Mouse (Mus musculus) MEL (cell line): ENCODE results near the gene Serpinb12. TPM values are rescaled to one million over a fixed set of nuclear protein-coding genes. Genes with fewer than 3 reads are reported as not detected.
A peak's percentile ranks its signal among the peaks of the same experiment; 100 is the strongest.

ENCODE experiments used
- DNase-seq: peaks from one replicate; pipeline ENCODE4 v3.0.0; 2011; ENCODE audit warnings: low read depth, low spot score
- H3K27ac ChIP-seq: 2 replicates; pipeline ENCODE4 v1.5.1; 2012; ENCODE audit warnings: low read depth, mild to moderate bottlenecking, control low read depth, low read length, moderate library complexity; ENCODE audit not compliant: control insufficient read depth
- H3K27me3 ChIP-seq, 2 experiments: fragments of 150-350 bp in 1 of 2; sonication (generic) in 1 of 2; 2 replicates each; pipeline ENCODE4 v1.6.1; 2012; ENCODE audit warnings: low read length in 2 of 2, mild to moderate bottlenecking in 2 of 2, improper control_type of control experiment in 1 of 2, moderate library complexity in 1 of 2; ENCODE audit not compliant: insufficient read depth in 2 of 2, control insufficient read depth in 1 of 2
- H3K36me3 ChIP-seq, 2 experiments: 2 replicates each; pipeline ENCODE4 v1.6.1; 2012 to 2014; ENCODE audit warnings: low read length in 2 of 2, improper control_type of control experiment in 1 of 2, inconsistent platforms in 1 of 2, mild to moderate bottlenecking in 1 of 2; ENCODE audit not compliant: insufficient read depth in 2 of 2, control insufficient read depth in 1 of 2
- H3K4me1 ChIP-seq, 2 experiments: fragments of 150-350 bp in 1 of 2; sonication (generic) in 1 of 2; 2 replicates each; pipeline ENCODE4 v1.6.1; 2012; ENCODE audit warnings: low read length in 2 of 2, improper control_type of control experiment in 1 of 2, mild to moderate bottlenecking in 1 of 2; ENCODE audit not compliant: insufficient read depth in 2 of 2, control insufficient read depth in 1 of 2
- H3K4me3 ChIP-seq, 2 experiments: fragments of 150-350 bp in 1 of 2; sonication (generic) in 1 of 2; 2 replicates each; pipeline ENCODE4 v1.5.1; 2012; ENCODE audit warnings: low read depth in 2 of 2, low read length in 2 of 2, mild to moderate bottlenecking in 2 of 2, moderate library complexity in 2 of 2, control low read depth in 1 of 2, improper control_type of control experiment in 1 of 2; ENCODE audit not compliant: control insufficient read depth in 1 of 2, insufficient read depth in 1 of 2
- H3K79me2 ChIP-seq: 2 replicates; pipeline ENCODE4 v1.6.1; 2012; ENCODE audit warnings: mild to moderate bottlenecking, low read length, moderate library complexity; ENCODE audit not compliant: control insufficient read depth, poor library complexity, insufficient read depth
- H3K9ac ChIP-seq: 2 replicates; pipeline ENCODE4 v1.6.1; 2012; ENCODE audit warnings: low read depth, mild to moderate bottlenecking, control low read depth, low read length, moderate library complexity; ENCODE audit not compliant: control insufficient read depth, poor library complexity, severe bottlenecking
- H3K9me3 ChIP-seq: fragments of 150-350 bp; sonication (generic); replicated peaks from 2 replicates; pipeline ENCODE4 v1.6.1; 2012; ENCODE audit warnings: mild to moderate bottlenecking, low read length, improper control_type of control experiment, moderate library complexity; ENCODE audit not compliant: insufficient read depth
- BHLHE40 ChIP-seq: IDR thresholded peaks from 2 replicates; pipeline ENCODE4 v1.6.1; 2012; ENCODE audit warnings: low read depth, mild to moderate bottlenecking, inconsistent platforms, low read length, improper control_type of control experiment, borderline replicate concordance
- CHD1 ChIP-seq: IDR thresholded peaks from 2 replicates; pipeline ENCODE4 v1.6.1; 2012; ENCODE audit warnings: low read depth, mild to moderate bottlenecking, inconsistent platforms, low read length, improper control_type of control experiment
- CTCF ChIP-seq, 3 experiments: IDR thresholded peaks in 2 of 3; conservative IDR thresholded peaks in 1 of 3; 2 replicates each; pipeline ENCODE4 v1.5.1; 2011 to 2012; ENCODE audit warnings: low read length in 3 of 3, low read depth in 2 of 3, mild to moderate bottlenecking in 2 of 3, improper control_type of control experiment in 1 of 3, inconsistent platforms in 1 of 3, mixed read lengths in 1 of 3, moderate library complexity in 1 of 3; ENCODE audit not compliant: control insufficient read depth in 1 of 3, insufficient read depth in 1 of 3, poor library complexity in 1 of 3, severe bottlenecking in 1 of 3
- ELF1 ChIP-seq: IDR thresholded peaks from 2 replicates; pipeline ENCODE4 v1.6.1; 2014; ENCODE audit warnings: low read depth, mild to moderate bottlenecking, inconsistent platforms, low read length, improper control_type of control experiment, moderate library complexity
- GATA1 ChIP-seq: IDR thresholded peaks from 2 replicates; pipeline ENCODE4 v1.6.1; 2011; ENCODE audit warnings: low read depth, low read length, improper control_type of control experiment
- JUND ChIP-seq: IDR thresholded peaks from 2 replicates; pipeline ENCODE4 v1.6.1; 2011; ENCODE audit warnings: low read depth, mild to moderate bottlenecking, improper control_type of control experiment, low read length
- KAT2A ChIP-seq: conservative IDR thresholded peaks from 2 replicates; pipeline ENCODE4 v1.6.1; 2012; ENCODE audit warnings: low read depth, low read length, improper control_type of control experiment, inconsistent platforms
- MAFK ChIP-seq: IDR thresholded peaks from 2 replicates; pipeline ENCODE4 v1.6.1; 2011; ENCODE audit warnings: low read depth, mild to moderate bottlenecking, low read length, improper control_type of control experiment, borderline replicate concordance
- MAZ ChIP-seq: IDR thresholded peaks from 2 replicates; pipeline ENCODE4 v1.6.1; 2012; ENCODE audit warnings: low read depth, mild to moderate bottlenecking, inconsistent platforms, low read length, improper control_type of control experiment
- MEF2A ChIP-seq: IDR thresholded peaks from 2 replicates; pipeline ENCODE4 v1.6.1; 2014; ENCODE audit warnings: low read depth, mild to moderate bottlenecking, inconsistent platforms, low read length, improper control_type of control experiment; ENCODE audit not compliant: poor library complexity, insufficient replicate concordance, severe bottlenecking; ENCODE audit errors: extremely low read depth
- MYB ChIP-seq: IDR thresholded peaks from 2 replicates; pipeline ENCODE4 v1.6.1; 2011; ENCODE audit warnings: mild to moderate bottlenecking, low read depth, low read length, improper control_type of control experiment
- NELFE ChIP-seq: IDR thresholded peaks from 2 replicates; pipeline ENCODE4 v1.6.1; 2011; ENCODE audit warnings: low read depth, low read length, improper control_type of control experiment
- NRF1 ChIP-seq: IDR thresholded peaks from 2 replicates; pipeline ENCODE4 v1.6.1; 2014; ENCODE audit warnings: low read depth, mild to moderate bottlenecking, inconsistent platforms, low read length, improper control_type of control experiment, moderate library complexity; ENCODE audit not compliant: poor library complexity, insufficient read depth, severe bottlenecking
- POLR2A ChIP-seq, 2 experiments: IDR thresholded peaks; 2 replicates each; pipeline ENCODE4 v1.6.1; 2011 to 2012; ENCODE audit warnings: low read length in 2 of 2, mild to moderate bottlenecking in 2 of 2, control low read depth in 1 of 2, improper control_type of control experiment in 1 of 2, low read depth in 1 of 2, moderate library complexity in 1 of 2; ENCODE audit not compliant: control insufficient read depth in 1 of 2, insufficient read depth in 1 of 2, poor library complexity in 1 of 2
- POLR2AphosphoS2 ChIP-seq: IDR thresholded peaks from 2 replicates; pipeline ENCODE4 v1.6.1; 2011; ENCODE audit warnings: low read length, improper control_type of control experiment
- RAD21 ChIP-seq: IDR thresholded peaks from 2 replicates; pipeline ENCODE4 v1.6.1; 2011; ENCODE audit warnings: mild to moderate bottlenecking, low read depth, low read length, improper control_type of control experiment
- SMC3 ChIP-seq: IDR thresholded peaks from 2 replicates; pipeline ENCODE4 v1.6.1; 2011; ENCODE audit warnings: low read depth, low read length, improper control_type of control experiment
- TAL1 ChIP-seq: IDR thresholded peaks from 2 replicates; pipeline ENCODE4 v1.6.1; 2012; ENCODE audit warnings: mild to moderate bottlenecking, inconsistent platforms, low read length, moderate library complexity, mixed read lengths
- TCF12 ChIP-seq: IDR thresholded peaks from 2 replicates; pipeline ENCODE4 v1.6.1; 2014; ENCODE audit warnings: low read depth, mild to moderate bottlenecking, inconsistent platforms, low read length, improper control_type of control experiment, moderate library complexity
- UBTF ChIP-seq: IDR thresholded peaks from 2 replicates; pipeline ENCODE4 v1.6.1; 2012; ENCODE audit warnings: low read depth, mild to moderate bottlenecking, inconsistent platforms, low read length, improper control_type of control experiment, moderate library complexity, borderline replicate concordance; ENCODE audit not compliant: insufficient read depth
- USF1 ChIP-seq: IDR thresholded peaks from 2 replicates; pipeline ENCODE4 v1.6.1; 2014; ENCODE audit warnings: low read depth, mild to moderate bottlenecking, inconsistent platforms, low read length, improper control_type of control experiment, moderate library complexity
- ZNF384 ChIP-seq: IDR thresholded peaks from 2 replicates; pipeline ENCODE4 v1.6.1; 2012; ENCODE audit warnings: low read depth, mild to moderate bottlenecking, inconsistent platforms, low read length, improper control_type of control experiment
- polyA plus RNA-seq, 2 experiments: library from polyadenylated mRNA; stranded (reverse) in 1 of 2; unstranded in 1 of 2; fragments of >175 nt in 1 of 2; fragments of >200 nt in 1 of 2; gene quantifications; 2 replicates each; pipeline versions ENCODE4 v1.2.1 to v1.2.4; 2012; ENCODE audit warnings: low replicate concordance in 2 of 2, low read depth in 1 of 2; ENCODE audit not compliant: insufficient read length in 2 of 2, insufficient read depth in 1 of 2, missing spikeins in 1 of 2
- total RNA-seq: library from RNA; depleted of rRNA; stranded (reverse); fragments of 300-350 nt; gene quantifications from 2 replicates; pipeline ENCODE4 v1.2.3, GENCODE M21; 2012

Serpinb12 gene
- total and polyA plus RNA-seq, 3 experiments: not detected

DNA sequence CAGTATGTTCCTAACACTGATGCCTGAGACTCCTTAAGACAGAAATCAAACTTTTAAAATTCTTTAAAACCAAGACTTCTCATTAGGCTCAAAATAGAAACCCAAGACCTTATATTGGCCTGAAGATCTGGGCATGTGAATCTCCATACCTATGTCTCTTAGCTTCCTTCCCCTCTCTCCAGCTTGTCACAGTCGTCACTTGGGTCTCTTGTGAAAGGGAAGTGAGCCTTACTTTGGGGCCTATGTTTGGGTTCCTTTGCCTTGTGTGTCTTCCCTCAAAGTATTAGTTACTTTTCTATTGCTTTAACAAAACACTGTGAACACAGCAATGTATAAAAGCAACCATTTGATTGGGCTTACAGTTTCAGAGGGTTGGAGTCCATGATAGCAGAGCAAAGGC lies 13.0 kb downstream of the Serpinb12 start:
- Histone ChIP-seq H3K27ac (no peak overlapping the region), H3K9ac (no peak overlapping the region), H3K27me3 (peaks cover 0 to 4% of the 10 kb centered on the region in 2 experiments; a peak in 1 of 4 replicates), H3K36me3 (no peaks in the 10 kb centered on the region), H3K4me1 (no peaks in the 10 kb centered on the region), H3K4me3 (no peak overlapping the region), H3K79me2 (no peaks in the 10 kb centered on the region), H3K9me3 (no peaks in the 10 kb centered on the region)
- no peak for TF ChIP-seq POLR2A (IDR thresholded peaks at IDR 0.05; ENCODE audit: control insufficient read depth in 1 of 2, insufficient read depth in 1 of 2, low read depth in 1 of 2, low read length in 2 of 2, poor library complexity in 1 of 2)
- no peak for TF ChIP-seq UBTF
- TF ChIP-seq KAT2A: no peak
- TF ChIP-seq BHLHE40: no peak
- TF ChIP-seq USF1: no peak
- TF ChIP-seq MAZ: no peak
- no peak for TF ChIP-seq SMC3
- no peak for TF ChIP-seq MYB
- DNase-seq: no peak

DNA sequence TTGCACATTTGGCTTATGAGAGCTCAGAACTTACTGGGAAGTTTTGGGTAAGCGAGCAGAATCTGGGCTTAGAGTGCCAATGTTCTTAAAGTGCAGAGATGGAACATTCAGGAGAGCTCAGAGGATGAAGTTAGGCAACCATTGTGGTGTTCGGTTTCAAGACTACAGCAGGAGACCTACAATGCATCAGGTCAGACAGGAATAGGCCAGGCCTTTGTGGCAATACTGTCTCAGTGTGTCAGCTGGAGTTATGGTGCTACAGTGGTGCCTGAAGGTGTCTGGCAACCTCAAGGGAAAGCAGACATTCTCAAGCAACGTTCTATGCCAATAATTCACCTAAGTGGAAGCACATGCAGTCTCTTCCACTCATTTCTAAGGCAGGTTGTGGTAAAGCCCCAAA lies 25.7 kb downstream of the Serpinb12 start:
- Histone ChIP-seq H3K4me3 (no peak overlapping the region), H3K79me2 (no peaks in the 10 kb centered on the region), H3K9me3 (no peaks in the 10 kb centered on the region), H3K9ac (no peak overlapping the region), H3K4me1 (no peaks in the 10 kb centered on the region), H3K36me3 (no peaks in the 10 kb centered on the region), H3K27ac (no peak overlapping the region), H3K27me3 (no peaks in the 10 kb centered on the region)
- TF ChIP-seq POLR2AphosphoS2: no peak
- no peak for TF ChIP-seq CTCF (IDR thresholded peaks at IDR 0.05 in 2 of 3, conservative IDR thresholded peaks at IDR 0.05 in 1 of 3; ENCODE audit: control insufficient read depth in 1 of 3, insufficient read depth in 1 of 3, low read depth in 2 of 3, low read length in 3 of 3, poor library complexity in 1 of 3, severe bottlenecking in 1 of 3)
- no peak for TF ChIP-seq ZNF384
- no peak for TF ChIP-seq JUND
- TF ChIP-seq MAFK: no peak
- no peak for TF ChIP-seq NELFE
- no peak for TF ChIP-seq ELF1
- TF ChIP-seq CHD1: no peak
- no peak for DNase-seq

DNA sequence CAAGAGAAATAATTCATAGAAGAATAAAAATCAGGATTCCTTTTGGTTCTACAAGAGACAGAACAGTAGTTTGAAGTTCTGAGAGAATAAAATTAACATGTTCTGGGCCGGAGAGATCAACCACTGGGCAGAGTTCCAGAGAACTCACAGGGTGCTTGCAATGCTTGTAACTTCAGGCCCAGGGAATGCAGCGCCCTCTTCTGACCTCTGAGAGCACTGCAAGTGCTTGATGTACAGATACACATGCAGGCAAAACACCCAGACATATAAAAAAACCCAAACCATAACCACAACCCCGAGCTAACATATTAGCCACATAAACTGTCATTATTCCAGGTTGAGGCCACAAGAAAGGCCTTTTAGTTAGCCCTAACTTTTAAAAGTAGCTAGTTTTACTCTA lies 26.8 kb downstream of the Serpinb12 start:
- H3K27ac ChIP-seq: no peak overlapping the region
- H3K36me3 ChIP-seq: no peaks in the 10 kb centered on the region
- no peaks in the 10 kb centered on the region for H3K27me3 ChIP-seq

More for the DNA sequence above, 26.8 kb downstream of the Serpinb12 start:
- TF ChIP-seq GATA1: no peak
- no peak for TF ChIP-seq NRF1
- no peak for TF ChIP-seq KAT2A
- TF ChIP-seq CTCF (IDR thresholded peaks at IDR 0.05 in 2 of 3, conservative IDR thresholded peaks at IDR 0.05 in 1 of 3; ENCODE audit: control insufficient read depth in 1 of 3, insufficient read depth in 1 of 3, low read depth in 2 of 3, low read length in 3 of 3, poor library complexity in 1 of 3, severe bottlenecking in 1 of 3): peak; percentile 41 to 56 (median 41)
- TF ChIP-seq MEF2A: no peak
- no peak for TF ChIP-seq CHD1
- peak; percentile 13; the same call in 1 of the 2 replicates for TF ChIP-seq SMC3
- TF ChIP-seq RAD21: no peak
- no peak for TF ChIP-seq JUND
- TF ChIP-seq TCF12: no peak
- TF ChIP-seq TAL1: no peak
- TF ChIP-seq, all 39 proteins: peak for 2
- no peaks in the 10 kb centered on the region for H3K9me3 ChIP-seq
- H3K4me1 ChIP-seq: no peaks in the 10 kb centered on the region
- H3K4me3 ChIP-seq: no peak overlapping the region
- no peaks in the 10 kb centered on the region for H3K79me2 ChIP-seq
- no peak overlapping the region for H3K9ac ChIP-seq
- DNase-seq: peak; percentile 32
